Mouse (Mus musculus) layer of hippocampus, postnatal 10 days (tissue): ENCODE measurements around the gene Diras2. TPM values are rescaled to one million over a fixed set of nuclear protein-coding genes. Genes with fewer than 3 reads are reported as not detected.

Experiments
- DNase-seq, 2 experiments: peaks; one replicate each; pipeline ENCODE4 v3.0.0; 2021; ENCODE audit warnings: low spot score in 2 of 2
- long read RNA-seq: library from polyadenylated mRNA; stranded (forward); transcript quantifications from one replicate; pipeline ENCODE4 v2.0.0, GENCODE M21; 2023
- total RNA-seq, 2 experiments: library from RNA; stranded (reverse); gene quantifications; 2 replicates each; pipeline ENCODE4 v1.2.3; 2021

Diras2 gene
- 100 to 1,000 TPM; 151 to 162 TPM for total RNA-seq
- long read RNA-seq, full-length matches to known transcripts, result 64 of 152 reads
- long read RNA-seq, partial matches to known transcripts, result 0 of 152 reads
- long read RNA-seq, other reads (novel, unspliced or antisense), result 88 of 152 reads

GRCm38 (mm10) chr13:52531121-52531520 lies at the start of gene Diras2:
Gene Diras2 (minus strand): TSS chr13:52531279.
- no peak for DNase-seq

- no peak for DNase-seq
These were observed 47.7 kb upstream of the Diras2 start for GRCm38 (mm10) chr13:52578776-52579175.

GRCm38 (mm10) chr13:52577939-52578338 lies 46.9 kb upstream of the Diras2 start:
- no peak for DNase-seq

- no peak for DNase-seq
These were observed 46.3 kb upstream of the Diras2 start for GRCm38 (mm10) chr13:52577326-52577920.

GRCm38 (mm10) chr13:52576841-52577240 lies 45.8 kb upstream of the Diras2 start:
- DNase-seq, result no peak

GRCm38 (mm10) chr13:52576021-52576614 lies 45.0 kb upstream of the Diras2 start:
- DNase-seq, result no peak

GRCm38 (mm10) chr13:52575483-52575882 lies 44.4 kb upstream of the Diras2 start:
- DNase-seq, result no peak

GRCm38 (mm10) chr13:52574311-52574710 lies 43.2 kb upstream of the Diras2 start:
- DNase-seq, result no peak

- no peak for DNase-seq
These were observed 41.7 kb upstream of the Diras2 start for GRCm38 (mm10) chr13:52572451-52573446.

GRCm38 (mm10) chr13:52571591-52572384 lies 40.7 kb upstream of the Diras2 start:
- no peak for DNase-seq

- peak; percentile 36 to 42 for DNase-seq
These were observed 39.2 kb upstream of the Diras2 start for GRCm38 (mm10) chr13:52570276-52570675.

- DNase-seq, result peak in 1 of 2 experiments; percentile 41
These were observed 38.2 kb upstream of the Diras2 start for GRCm38 (mm10) chr13:52569194-52569769.

- DNase-seq, result no peak
These were observed 35.7 kb upstream of the Diras2 start for GRCm38 (mm10) chr13:52566777-52567176.

GRCm38 (mm10) chr13:52566188-52566760 lies 35.2 kb upstream of the Diras2 start:
- DNase-seq, result no peak

- DNase-seq, result no peak
These were observed 34.1 kb upstream of the Diras2 start for GRCm38 (mm10) chr13:52565103-52565739.

GRCm38 (mm10) chr13:52562166-52562571 lies 31.1 kb upstream of the Diras2 start:
- no peak for DNase-seq

- no peak for DNase-seq
These were observed 30.5 kb upstream of the Diras2 start for GRCm38 (mm10) chr13:52561367-52562165.

GRCm38 (mm10) chr13:52557421-52557820 lies 26.3 kb upstream of the Diras2 start:
- DNase-seq, result no peak

GRCm38 (mm10) chr13:52554722-52555121 lies 23.6 kb upstream of the Diras2 start:
- DNase-seq, result no peak
